Mouse (Mus musculus): ENCODE results near the gene Map2k4. TPM values are rescaled to one million over a fixed set of nuclear protein-coding genes. Genes with fewer than 3 reads are reported as not detected.

The Map2k4 gene
- polyA plus RNA-seq, 1 experiment from 2014 or later, result 77.5 TPM

DNA sequence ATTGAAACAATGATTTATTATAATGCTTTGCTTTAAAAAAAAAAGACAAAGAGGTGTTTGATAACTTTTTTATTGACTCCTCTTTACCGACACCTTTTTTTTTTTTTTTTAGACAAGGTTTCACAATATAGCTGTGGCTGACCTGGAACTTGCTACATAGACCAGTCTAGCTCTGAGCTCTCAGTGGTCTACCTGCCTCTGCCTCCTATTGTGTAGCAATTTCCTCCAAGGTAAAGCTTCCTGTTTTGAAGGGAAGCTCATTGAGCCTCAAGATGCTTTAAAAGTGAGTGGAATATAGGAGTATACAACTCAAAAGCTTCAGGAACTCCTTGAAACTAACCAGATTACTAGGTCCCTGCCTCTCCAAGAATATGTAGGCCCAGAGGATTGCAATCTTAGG lies 7.8 kb upstream of the Map2k4 start:
- no peak for ATAC-seq (ENCODE audit: low FRiP score)
- Histone ChIP-seq H3K4me1 (replicated peaks) (no peaks in the 10 kb centered on the region), H3K27me3 (no peaks in the 10 kb centered on the region), H3K9me3 (no peaks in the 10 kb centered on the region), H3K36me3 (no peaks in the 10 kb centered on the region), H3K9ac (no peak overlapping the region), H3K27ac (no peak overlapping the region), H3K4me3 (no peak overlapping the region), H3K4me2 (no peak overlapping the region)
- 79% methylated on average over 1 of the region's 1 CpGs for WGBS

DNA sequence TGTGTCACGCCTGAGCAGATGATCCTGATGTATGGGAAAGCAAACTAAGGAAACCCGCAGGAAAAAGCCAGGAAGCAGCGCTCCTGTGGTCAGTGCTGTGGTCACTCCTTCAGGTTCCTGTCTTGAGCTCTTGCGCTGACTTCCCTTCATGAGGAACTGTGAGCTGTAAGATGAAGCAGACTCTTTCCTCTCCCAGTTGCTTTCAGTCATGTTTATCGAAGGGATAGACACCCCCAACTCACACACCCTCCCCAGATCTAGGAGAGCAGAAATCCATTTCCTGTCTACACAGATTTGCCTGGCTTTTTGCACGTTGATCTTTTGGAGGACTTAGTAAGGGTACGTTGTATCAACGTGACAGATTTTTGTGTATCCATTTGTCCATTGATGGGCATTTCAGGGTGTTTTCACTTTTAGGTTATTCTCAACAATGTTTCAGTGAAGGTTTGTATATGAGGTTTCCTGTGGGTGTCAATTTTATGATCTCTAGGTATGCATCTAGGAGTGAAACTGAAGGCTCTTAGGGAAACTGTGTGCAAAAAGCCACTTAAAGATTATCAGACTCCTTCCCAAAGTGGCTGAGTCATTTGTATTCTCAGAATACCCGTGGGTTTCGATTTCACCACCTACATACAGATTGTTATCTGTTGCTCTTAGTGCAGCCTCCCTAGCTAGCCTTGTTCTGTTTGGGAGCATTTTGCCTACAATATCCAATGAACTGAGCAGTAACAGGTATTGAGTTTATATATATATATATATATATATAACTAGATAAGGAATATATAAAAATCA lies 6.5 kb upstream of the Map2k4 start:
- Histone ChIP-seq H3K9ac (no peak overlapping the region), H3K4me2 (no peak overlapping the region), H3K4me1 (replicated peaks) (no peaks in the 10 kb centered on the region), H3K9me3 (no peaks in the 10 kb centered on the region), H3K27ac (no peak overlapping the region), H3K27me3 (no peaks in the 10 kb centered on the region), H3K4me3 (no peak overlapping the region), H3K36me3 (no peaks in the 10 kb centered on the region)
- ATAC-seq (ENCODE audit: low FRiP score), result no peak
- 85% methylated on average over 10 of the region's 10 CpGs for WGBS

DNA sequence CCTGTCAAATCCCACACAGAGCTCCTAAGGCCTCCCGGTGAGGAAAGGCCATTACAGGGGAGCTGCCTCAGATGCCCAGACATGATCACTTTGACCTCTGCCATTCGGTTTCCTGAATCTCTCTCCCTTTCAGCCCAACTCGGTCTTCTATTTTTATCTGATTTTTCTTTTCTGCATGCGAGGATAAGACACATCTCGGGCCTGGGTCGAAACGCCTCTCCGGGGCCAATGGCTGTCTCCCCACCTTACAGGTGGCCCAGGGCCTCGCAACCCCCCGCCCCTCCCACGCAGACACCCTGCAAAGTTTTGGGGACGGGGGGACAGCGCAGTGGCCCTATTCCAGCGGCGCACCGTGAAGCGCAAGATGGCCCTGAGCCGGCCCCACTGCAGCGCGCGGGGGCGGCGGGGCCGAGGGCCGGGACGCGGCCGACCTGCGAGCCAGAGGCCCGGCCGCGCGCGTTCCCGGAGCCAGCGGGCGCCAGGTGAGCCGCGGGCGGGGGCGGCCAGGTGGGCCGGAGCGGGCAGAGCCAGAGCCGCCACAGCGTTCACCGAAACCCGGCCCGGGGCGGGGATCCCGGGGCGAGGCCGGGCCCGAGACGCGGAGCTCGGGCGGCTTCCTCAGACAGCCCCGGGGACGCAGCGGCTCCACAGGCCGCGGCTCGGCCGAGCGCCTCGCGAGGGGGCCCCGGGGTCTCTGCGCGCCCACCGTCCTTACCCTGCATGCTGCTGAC lies 511 bp downstream of the Map2k4 start:
- peak overlapping the region; percentile 81 for H3K4me2 ChIP-seq
- H3K27me3 ChIP-seq, result no peaks in the 10 kb centered on the region
- peak overlapping the region; percentile 93 for H3K27ac ChIP-seq
- peak overlapping the region; percentile 99 for H3K4me3 ChIP-seq
- ATAC-seq (ENCODE audit: low FRiP score), result peak; percentile 92
- peaks cover 22% of the 10 kb centered on the region for H3K4me1 ChIP-seq (replicated peaks)
- no peaks in the 10 kb centered on the region for H3K36me3 ChIP-seq
- peak overlapping the region; percentile 99 for H3K9ac ChIP-seq
- no peaks in the 10 kb centered on the region for H3K9me3 ChIP-seq
- WGBS, result under 1% methylated on average over 50 of the region's 71 CpGs

DNA sequence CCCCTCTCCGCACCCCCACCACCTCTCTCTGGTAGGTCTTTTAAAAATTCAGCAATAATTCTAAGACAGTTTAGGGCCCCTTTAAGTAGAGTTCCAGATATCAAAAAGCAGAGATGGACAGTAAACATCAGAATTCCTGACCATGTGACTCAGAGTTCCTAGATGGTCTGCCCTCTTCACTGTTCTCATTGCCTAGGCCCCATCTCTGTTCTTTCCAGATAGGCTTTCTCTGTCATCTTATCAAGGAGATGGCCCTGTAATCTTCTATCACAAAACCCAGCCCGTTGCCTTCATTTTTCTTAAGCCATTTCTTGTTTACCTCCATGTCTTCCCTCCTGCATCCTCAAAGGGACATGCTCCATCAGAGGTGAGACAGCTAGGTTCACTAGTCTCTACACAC lies 1.9 kb downstream of the Map2k4 start:
- Histone ChIP-seq H3K4me1 (replicated peaks) (peaks cover 22% of the 10 kb centered on the region), H3K27ac (no peak overlapping the region), H3K9ac (0 out of 2 replicates have a peak overlapping the region, but pooled peaks have one; percentile 35), H3K4me3 (peak overlapping the region; percentile 99; the same call in 1 of the 2 replicates), H3K27me3 (no peaks in the 10 kb centered on the region), H3K36me3 (no peaks in the 10 kb centered on the region), H3K9me3 (no peaks in the 10 kb centered on the region), H3K4me2 (peak overlapping the region; percentile 81)
- 87% methylated on average over 2 of the region's 2 CpGs for WGBS
- ATAC-seq (ENCODE audit: low FRiP score), result no peak

DNA sequence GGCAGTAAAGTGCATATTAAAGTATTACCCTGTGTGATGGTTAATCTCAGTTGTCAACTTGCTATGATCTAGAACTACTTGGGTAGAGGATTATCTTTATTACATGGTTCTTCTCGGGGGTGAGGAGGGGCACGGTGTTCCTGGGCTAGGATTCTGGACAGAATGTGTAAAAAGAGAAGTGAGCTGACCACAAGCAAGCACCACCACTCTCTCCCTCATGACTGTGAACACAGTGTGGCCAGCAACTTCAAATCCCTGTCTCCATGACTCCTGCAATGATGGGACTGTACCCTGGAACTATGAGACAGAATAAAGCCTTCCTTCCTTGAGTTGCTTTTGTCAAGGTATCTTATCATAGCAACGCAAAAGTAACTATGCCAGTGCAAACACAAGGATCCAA lies 6.5 kb downstream of the Map2k4 start:
- Histone ChIP-seq H3K27me3 (no peaks in the 10 kb centered on the region), H3K4me1 (replicated peaks) (peaks cover 24% of the 10 kb centered on the region), H3K9me3 (no peaks in the 10 kb centered on the region), H3K36me3 (peaks cover 15% of the 10 kb centered on the region), H3K4me3 (no peak overlapping the region), H3K27ac (no peak overlapping the region), H3K4me2 (no peak overlapping the region), H3K9ac (no peak overlapping the region)
- no peak for ATAC-seq (ENCODE audit: low FRiP score)
- 88% methylated on average over 3 of the region's 3 CpGs for WGBS

DNA sequence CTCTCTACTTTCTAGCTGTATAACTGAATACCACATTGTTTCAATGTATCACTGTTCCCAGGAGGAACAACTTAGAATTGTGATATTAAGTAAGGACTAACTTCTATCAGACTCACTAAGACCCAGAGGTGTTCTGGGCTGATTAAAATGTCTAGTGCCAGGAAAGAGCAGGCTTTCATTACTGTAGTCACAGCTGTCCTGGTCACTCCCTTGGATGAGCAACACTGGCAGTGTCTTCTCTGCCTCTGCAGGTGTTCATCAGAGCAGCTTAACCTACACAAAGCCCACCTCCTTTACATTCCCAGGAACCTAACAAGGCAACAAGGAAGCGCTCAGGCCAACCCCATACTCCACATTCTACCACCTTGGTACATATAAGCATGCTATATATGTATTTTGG lies 8.5 kb downstream of the Map2k4 start:
- no peaks in the 10 kb centered on the region for H3K27me3 ChIP-seq
- peaks cover 15% of the 10 kb centered on the region for H3K36me3 ChIP-seq
- no peak overlapping the region for H3K27ac ChIP-seq
- peaks cover 16% of the 10 kb centered on the region for H3K4me1 ChIP-seq (replicated peaks)
- H3K4me2 ChIP-seq, result no peak overlapping the region
- H3K4me3 ChIP-seq, result no peak overlapping the region
- no peaks in the 10 kb centered on the region for H3K9me3 ChIP-seq
- 88% methylated on average over 1 of the region's 1 CpGs for WGBS
- no peak overlapping the region for H3K9ac ChIP-seq
- no peak for ATAC-seq (ENCODE audit: low FRiP score)

DNA sequence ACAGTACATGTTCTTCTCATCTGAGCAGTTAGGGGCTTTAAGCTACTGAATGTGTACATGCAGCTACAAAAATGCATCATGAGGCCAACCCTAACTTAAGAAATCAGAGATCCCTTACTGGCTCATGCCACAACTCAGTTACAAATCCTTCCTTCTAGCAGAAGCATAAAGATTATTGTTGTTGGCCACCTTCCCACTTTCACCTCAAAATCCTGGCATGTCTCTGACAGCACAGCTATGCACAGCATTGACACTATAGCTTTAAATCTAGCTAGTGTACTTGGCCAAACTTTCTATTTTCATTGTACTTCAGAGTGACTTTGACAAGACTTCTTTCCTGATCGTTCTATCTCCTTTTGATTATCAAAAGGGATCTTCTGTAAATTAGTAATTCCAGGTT lies 9.0 kb downstream of the Map2k4 start:
- H3K4me2 ChIP-seq, result no peak overlapping the region
- H3K4me3 ChIP-seq, result no peak overlapping the region
- peaks cover 16% of the 10 kb centered on the region for H3K4me1 ChIP-seq (replicated peaks)
- H3K27ac ChIP-seq, result no peak overlapping the region
- 83% methylated on average over 1 of the region's 1 CpGs for WGBS
- no peaks in the 10 kb centered on the region for H3K27me3 ChIP-seq
- no peak for ATAC-seq (ENCODE audit: low FRiP score)
- no peaks in the 10 kb centered on the region for H3K9me3 ChIP-seq
- H3K9ac ChIP-seq, result no peak overlapping the region
- peaks cover 15% of the 10 kb centered on the region for H3K36me3 ChIP-seq

DNA sequence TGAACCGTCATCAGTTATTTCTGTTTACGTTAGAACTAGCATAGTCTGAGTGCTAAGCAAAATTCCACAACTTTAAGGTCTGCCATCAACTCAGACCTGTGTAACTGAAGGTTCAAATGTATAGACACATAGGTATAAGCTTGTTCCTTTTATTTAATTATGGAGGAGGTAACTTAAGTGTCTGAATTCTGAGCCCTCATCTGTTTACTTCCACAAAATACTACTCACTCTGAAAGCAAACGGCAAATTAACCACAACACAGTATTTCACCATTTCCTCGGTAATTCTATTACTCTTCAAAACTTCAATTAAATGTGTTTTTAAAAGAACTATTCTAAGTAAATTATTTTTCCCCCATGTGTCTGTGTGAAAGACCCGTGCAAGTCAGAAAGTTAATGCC lies 10.3 kb downstream of the Map2k4 start:
- H3K4me2 ChIP-seq, result no peak overlapping the region
- H3K36me3 ChIP-seq, result peaks cover 15% of the 10 kb centered on the region
- H3K27me3 ChIP-seq, result no peaks in the 10 kb centered on the region
- no peak for ATAC-seq (ENCODE audit: low FRiP score)
- no peak overlapping the region for H3K27ac ChIP-seq
- no peak overlapping the region for H3K4me3 ChIP-seq
- no peaks in the 10 kb centered on the region for H3K9me3 ChIP-seq
- peaks cover 13% of the 10 kb centered on the region for H3K4me1 ChIP-seq (replicated peaks)
- no peak overlapping the region for H3K9ac ChIP-seq
- 81% methylated on average over 5 of the region's 5 CpGs for WGBS

DNA sequence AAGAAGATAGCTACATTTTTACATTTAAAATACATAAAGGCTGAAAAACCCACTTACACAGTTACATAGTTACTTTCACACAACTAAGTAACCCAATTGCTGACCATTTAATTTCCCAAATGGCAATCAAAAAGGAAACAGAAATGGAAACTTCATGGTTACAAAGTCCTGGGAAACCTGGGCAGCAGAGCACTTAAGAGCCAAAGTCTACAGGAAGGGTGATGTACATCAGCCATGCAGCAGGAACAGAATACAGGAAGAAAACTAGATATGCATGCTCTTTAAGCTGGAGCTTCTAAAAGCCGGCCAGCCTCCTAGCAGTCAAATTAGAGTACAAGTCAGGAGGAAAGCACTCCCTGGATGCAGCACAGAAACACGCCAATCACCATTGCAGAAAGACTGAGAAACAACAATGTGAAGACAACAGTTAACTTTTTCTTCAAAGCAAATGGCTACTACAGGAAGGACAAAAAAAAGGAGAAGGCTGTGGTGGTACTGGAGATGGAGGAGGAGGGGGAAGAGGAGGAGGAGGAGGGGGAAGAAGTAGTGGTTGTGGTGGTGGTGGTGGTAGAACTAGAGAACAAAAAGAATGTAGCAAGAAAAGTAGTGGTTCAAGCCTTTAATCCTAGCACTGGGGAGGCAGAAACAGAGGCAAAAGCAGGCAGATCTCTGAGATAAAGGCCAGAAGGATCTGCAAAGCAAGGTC lies 11.0 kb downstream of the Map2k4 start:
- peaks cover 13% of the 10 kb centered on the region for H3K4me1 ChIP-seq (replicated peaks)
- 73% methylated on average over 2 of the region's 2 CpGs for WGBS
- no peak overlapping the region for H3K27ac ChIP-seq
- H3K9me3 ChIP-seq, result no peaks in the 10 kb centered on the region
- ATAC-seq (ENCODE audit: low FRiP score), result no peak
- no peak overlapping the region for H3K9ac ChIP-seq
- H3K4me2 ChIP-seq, result no peak overlapping the region
- no peak overlapping the region for H3K4me3 ChIP-seq
- H3K36me3 ChIP-seq, result peaks cover 15% of the 10 kb centered on the region
- no peaks in the 10 kb centered on the region for H3K27me3 ChIP-seq

DNA sequence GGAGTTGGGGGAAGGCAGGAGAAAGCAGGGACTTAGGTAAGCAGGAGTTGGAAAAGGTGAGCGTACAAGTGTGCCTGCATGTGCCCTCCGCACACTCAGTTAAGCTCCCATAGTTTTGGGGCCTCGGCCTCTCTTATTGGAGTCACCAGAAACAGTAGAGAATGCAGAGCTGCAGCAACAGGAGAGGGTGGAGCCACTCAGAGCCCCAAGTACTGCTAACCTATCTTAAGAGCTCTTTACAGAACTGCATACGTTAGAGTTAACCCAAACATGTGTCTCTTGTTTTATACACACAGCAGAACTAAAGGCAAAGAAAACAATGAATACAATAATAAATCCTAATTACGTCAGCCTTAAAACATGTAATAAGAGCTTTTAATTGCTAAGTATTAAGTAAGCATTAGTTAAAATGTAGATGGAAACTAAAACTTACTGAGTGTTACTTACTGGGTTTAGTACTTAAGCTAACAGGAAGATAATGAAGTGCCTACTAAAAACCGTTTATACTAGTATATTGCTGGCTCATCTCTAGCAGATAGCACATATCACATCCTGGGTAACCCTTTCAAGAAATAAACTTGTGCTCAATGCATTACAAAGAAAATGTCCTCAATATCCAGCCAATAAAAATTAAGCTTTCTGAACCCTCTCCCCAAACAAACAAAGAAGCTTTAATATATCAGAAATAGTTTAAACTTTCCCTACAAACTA lies 14.0 kb downstream of the Map2k4 start:
- H3K27me3 ChIP-seq, result no peaks in the 10 kb centered on the region
- ATAC-seq (ENCODE audit: low FRiP score), result no peak
- H3K9me3 ChIP-seq, result no peaks in the 10 kb centered on the region
- no peak overlapping the region for H3K27ac ChIP-seq
- no peak overlapping the region for H3K4me2 ChIP-seq
- H3K9ac ChIP-seq, result no peak overlapping the region
- no peak overlapping the region for H3K4me3 ChIP-seq
- no peaks in the 10 kb centered on the region for H3K36me3 ChIP-seq
- WGBS, result 84% methylated on average over 6 of the region's 6 CpGs
- peaks cover 10% of the 10 kb centered on the region for H3K4me1 ChIP-seq (replicated peaks)

DNA sequence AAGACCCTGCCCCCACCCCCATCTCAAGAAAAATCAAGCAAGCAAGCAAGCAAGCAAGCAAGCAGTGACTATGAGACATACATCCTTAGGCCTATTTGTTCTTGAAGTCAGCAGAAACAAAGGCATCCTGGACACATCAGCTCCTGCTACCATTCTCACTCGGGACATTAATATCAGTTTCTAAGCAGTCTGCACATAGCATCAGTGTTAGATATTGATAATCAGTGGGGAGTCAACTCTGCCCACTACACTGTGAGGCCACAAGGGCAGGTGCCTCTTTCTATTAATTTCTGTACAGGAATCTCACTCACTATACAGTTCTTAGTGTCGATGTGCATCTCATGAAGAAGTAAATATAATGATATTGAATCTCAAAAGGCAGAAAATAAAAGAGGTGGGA lies 14.6 kb downstream of the Map2k4 start:
- ATAC-seq (ENCODE audit: low FRiP score), result no peak
- WGBS, result 91% methylated on average over 2 of the region's 2 CpGs
- no peaks in the 10 kb centered on the region for H3K36me3 ChIP-seq

DNA sequence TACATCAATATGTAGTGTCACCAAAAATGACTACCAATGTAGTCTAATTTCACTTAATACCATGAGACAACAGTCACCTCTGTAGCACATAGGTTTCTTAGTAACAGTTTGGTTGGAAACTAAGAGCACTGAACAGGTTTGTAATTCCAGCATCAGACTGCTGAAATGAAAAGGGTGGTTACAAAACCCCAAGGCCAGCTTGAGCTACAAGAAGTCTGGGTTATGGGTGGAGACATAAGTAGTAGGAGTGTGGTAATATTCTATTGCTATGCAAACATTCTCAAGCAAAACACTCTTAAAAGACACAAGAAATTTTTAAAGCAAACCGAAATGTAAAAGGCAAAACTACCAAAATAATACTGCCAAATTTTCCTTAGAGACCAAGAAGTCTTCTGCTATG lies 16.6 kb downstream of the Map2k4 start:
- Histone ChIP-seq H3K4me2 (no peak overlapping the region), H3K9me3 (no peaks in the 10 kb centered on the region), H3K36me3 (no peaks in the 10 kb centered on the region), H3K27me3 (no peaks in the 10 kb centered on the region), H3K4me1 (replicated peaks) (peaks cover 12% of the 10 kb centered on the region), H3K4me3 (no peak overlapping the region), H3K9ac (no peak overlapping the region), H3K27ac (no peak overlapping the region)
- no peak for ATAC-seq (ENCODE audit: low FRiP score)
- WGBS, result 100% methylated on average over 1 of the region's 1 CpGs

More for the DNA sequence above, 14.6 kb downstream of the Map2k4 start:
- peaks cover 14% of the 10 kb centered on the region for H3K4me1 ChIP-seq (replicated peaks)
- H3K27me3 ChIP-seq, result no peaks in the 10 kb centered on the region
- H3K9ac ChIP-seq, result no peak overlapping the region
- H3K9me3 ChIP-seq, result no peaks in the 10 kb centered on the region
- H3K4me2 ChIP-seq, result no peak overlapping the region
- H3K27ac ChIP-seq, result no peak overlapping the region
- no peak overlapping the region for H3K4me3 ChIP-seq

Measured in hindbrain, embryonic 13.5 days (tissue).